Mouse (Mus musculus) right cerebral cortex, postnatal 14 days (tissue): Measurements from ENCODE around the gene Gfi1.

Source experiments
- DNase-seq: peaks from one replicate; pipeline ENCODE4 v3.0.0; 2022

Gfi1 gene

DNA sequence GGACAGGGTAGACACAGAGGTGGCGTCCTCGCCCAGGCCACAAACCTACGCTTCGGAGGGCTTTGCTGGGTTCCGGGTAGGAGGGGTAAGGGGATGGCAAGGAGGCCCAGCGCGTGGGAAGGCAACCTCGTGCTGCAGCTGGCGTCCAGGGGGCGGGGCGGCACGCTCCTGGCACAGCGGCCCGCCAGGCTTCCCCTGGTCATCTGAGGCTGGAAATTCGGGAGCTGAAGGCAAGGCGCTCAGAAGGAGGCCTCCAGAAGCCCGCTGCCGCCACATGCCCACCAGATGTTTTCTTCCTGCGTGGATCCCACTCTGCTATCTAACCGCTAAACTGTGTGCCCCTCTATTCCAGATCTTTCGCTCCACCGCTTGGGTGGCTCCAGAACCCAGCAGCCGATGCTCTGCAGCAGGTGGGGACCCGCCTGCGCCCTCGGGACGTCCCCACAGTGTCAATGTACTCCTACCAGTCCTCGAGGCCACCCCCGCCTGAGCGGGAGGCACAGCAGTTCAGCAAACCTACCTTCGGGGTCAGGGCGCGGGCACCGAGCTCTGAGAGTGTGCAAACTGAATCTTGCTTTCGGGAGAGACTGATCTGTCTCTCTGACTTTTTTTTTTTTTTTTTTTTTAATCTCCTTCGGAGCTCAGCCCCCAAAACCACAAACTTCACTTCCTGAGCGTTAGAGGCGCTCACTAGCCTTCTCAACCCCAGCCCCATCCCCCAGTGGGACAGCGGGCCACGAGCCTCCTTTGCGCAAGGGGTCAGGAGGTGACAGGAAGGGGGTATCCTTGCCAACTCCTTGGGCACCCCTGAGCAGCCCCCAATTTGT is at the start of gene Gfi1:
Gfi1 (minus strand) TSS at position 602 of the 827 bp plus-strand sequence.
- no peak for DNase-seq

DNA sequence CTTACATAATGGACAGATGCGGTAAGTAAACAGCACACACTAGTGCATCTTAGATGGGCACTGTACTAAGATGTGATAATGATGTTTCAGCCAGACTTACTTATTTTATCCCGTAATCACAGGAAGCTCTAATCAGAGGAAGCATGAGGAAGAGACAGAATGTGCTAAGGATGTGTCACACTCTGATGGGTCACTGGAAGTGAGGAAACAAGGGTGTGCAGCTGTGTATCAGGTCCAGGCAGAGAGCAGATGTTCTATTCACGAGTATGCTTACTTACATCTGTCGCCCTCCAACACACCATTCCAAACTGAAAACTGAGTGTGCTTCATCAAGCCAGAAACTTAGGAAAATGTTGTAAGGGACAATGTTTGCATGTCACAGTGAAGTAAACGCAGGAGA is 46.2 kb upstream of the Gfi1 start:
- DNase-seq, result no peak

DNA sequence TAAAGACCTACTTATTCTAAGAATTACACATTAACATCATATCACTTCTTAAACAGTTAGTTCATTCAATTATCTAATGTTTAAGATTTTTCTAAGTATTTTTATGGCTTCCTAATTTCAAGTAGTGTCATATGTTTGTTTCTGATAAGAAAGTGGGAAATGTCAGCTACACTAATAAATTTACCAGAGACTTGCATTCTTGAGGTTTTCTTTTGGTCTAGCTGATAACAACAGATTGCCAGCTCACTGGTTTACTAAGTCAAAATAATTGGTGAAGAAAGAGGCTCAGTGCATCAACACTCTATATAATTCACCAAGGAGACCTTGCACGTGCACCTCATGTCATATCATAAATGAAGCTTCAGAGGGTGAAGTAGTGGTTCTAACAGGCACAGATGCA is 42.4 kb upstream of the Gfi1 start:
- no peak for DNase-seq

DNA sequence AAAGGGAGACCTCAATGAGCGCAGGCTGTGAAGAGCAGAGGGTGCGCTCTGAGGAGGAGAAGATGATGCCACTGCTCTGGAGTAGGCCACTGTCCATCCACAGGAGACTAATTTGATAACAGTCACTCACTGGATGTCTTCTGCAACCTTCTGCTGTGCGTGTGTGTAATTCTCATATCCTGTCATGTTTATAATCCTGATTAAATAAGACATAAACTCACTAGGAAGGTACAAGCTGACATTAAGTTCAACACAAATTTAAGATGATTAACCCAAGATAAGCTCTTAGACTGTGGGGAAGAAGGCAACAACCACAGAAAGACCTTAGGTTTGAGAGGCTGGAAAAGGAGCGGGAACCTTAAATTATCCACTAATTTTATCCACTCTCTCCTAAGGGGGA is 40.1 kb upstream of the Gfi1 start:
- no peak for DNase-seq

DNA sequence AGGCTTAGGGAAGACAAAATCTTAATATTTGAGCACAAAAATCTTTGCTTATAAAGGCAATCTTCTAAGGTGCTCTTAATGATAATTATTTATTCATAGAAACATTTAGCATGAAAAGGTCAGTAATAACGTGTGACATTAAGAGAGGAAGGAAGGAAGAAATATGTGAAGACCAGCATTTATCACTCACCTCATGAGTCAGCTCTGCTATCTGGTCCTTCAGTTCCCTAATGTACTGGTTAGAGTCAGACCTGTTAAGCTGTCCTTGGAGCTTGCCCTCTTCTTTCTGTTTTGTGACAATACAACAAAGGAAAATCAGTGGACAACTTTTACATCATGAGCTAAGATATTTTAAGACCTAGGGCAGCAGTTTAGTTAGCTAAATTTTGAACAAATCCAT is 38.6 kb upstream of the Gfi1 start:
- no peak for DNase-seq

DNA sequence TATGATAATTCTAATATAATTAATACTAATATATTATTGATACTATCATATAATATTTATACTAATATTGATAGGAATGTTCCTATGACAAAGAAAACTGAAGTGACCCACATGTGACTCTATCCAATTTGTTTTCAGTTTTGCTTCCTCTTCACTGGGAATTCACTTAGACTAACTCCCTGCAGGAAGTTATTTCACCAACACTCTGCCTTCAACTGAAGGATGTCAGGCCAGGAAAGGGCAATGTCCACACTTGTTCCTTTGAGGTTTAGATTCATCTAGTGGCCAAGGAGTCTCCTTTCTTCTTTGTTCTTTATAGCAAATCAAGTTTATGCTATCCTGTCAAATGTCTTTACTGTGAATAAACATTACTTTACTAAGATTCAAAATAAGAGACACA is 37.8 kb upstream of the Gfi1 start:
- DNase-seq, result no peak

DNA sequence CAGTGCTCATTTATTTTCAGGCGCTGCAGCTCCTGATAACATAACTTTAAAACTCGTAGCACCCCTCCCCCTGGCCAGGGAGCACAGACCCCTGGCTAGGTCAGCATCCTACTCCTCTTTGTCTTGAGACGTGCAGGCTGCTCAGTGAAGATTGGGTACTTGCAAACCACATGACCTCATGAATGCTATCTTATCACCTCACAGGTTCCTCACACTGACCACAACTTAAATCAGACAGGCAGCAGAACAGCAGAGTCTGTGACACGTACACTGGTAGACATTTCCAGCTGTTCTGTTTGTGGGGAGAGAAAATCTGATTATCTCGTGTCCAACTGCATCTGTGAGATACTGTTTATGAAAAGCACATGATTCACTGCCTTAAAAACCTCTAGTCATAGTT is 33.3 kb upstream of the Gfi1 start:
- DNase-seq, result no peak

DNA sequence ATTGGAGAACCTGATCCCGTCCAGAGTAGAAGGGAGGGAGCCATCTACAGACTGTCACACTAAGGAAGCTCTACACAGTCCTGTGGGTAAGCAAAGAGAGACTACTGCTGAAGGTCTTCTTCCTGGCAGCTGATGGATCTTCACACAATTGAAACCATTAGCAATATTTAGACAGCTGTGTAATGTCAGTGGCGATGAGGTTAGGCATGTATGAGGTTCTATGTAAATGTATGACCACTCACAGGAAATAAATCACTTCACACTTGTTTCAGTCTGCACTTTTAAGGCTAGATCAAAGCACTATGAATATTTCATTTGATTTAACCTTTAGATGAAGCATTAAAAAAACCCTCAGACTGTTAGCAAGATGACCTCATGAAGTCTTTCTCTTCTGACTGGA is 30.2 kb upstream of the Gfi1 start:
- no peak for DNase-seq

DNA sequence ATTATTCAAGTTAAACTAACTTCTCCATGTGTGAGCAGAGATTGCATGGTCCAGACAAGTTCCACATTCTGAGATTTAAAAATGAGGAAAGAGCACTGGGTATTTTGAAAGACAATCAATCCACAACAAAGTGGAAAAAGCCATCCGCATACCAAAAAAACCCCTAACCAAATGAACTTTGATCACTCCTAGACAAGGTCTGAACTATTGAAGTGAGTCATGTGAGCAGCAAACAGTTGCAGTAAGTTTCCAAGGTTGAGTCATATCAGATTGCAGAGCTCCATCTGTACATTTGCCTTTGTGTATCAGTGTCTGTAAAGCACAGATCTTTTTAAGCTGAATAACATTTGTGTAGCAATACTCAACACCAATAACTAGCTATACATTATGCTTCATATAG is 28.9 kb upstream of the Gfi1 start:
- no peak for DNase-seq

DNA sequence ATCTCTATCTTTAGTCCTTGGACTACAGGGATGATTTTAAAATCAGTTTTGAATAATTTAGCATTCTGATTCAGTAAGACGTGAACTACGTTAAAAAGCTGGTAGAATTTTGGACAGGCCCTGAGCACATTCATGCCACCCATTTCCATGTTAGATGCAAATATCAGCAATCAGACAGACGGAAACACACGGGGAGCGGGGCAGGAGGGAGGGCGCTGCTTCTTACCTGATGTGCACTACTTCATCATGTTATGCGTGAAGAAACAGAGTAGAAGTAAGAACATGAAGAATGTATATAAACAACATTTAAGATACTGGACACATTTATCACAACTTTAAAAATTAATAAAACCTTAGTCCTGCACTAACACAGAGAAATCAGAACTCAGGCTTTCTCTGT is 27.8 kb upstream of the Gfi1 start:
- no peak for DNase-seq

DNA sequence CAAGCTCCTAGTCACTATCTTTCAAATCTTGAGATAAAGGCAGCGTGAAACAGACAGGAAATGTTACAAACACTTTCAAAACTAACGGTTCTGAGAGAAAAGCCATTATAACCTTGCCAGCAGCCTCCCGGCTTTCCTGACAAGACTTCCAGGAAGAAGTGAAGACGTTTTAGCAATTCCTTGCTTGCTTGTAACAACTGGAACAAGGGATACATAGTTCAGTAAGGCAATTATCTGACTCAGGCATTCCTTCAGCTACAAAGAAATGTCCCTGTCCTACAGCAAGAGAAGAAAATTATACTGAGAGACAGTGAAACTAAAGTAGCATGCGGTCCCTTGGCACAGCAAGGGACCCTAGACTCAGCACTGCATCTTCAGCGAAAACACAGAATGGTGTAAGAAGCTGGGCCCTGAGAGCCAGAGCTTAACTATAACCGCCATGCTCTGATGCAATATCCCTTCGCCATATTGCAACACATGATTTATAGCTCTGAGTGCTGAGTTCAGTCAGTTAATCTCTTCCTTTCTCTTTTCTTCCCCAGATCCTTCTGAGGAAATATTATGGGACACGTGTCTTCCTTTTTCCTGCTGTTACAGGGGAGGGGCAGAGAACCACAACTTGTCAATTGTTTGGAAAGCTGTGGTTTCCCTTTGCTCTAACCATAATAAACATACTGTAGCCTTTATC is 23.5 kb upstream of the Gfi1 start:
- DNase-seq, result no peak

DNA sequence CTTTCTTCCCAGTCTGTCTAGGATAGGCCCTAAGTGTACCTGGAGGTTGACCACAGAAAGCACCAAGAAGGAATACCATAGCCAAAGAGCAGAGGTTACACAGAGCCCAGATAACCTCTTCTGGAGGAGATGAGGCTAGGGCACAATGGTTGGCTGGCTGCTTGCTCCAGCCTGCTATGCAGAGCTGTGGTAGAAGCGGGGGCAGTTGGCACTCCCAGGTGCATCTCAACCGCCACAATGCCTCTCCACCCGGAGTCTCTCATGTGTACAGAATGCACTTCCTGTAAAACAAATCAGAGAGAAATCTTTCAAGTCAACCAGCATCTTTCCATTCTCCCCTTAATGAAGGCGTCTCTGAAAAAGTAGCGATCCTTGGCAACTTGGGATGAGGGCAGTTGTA is 13.2 kb upstream of the Gfi1 start:
- DNase-seq, result no peak

DNA sequence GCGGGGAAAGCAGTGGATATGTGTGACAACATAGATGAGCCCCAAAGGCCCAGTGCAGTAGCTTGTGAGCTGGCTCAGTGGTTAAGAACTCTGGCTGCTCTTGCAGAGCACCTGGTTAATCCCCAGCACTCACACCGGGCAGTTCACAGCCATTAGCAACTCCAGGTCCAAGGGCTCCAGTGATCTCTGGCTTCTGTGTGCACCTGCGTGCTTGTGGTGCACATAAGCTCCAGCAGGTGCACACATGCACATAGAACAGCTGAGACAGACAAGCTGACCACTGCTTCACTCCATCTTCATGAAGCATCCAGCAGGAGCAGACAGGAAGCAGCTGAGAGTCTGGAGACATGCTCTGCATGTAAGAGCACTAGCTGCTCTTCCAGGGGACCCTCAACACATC is 12.5 kb upstream of the Gfi1 start:
- DNase-seq, result no peak

DNA sequence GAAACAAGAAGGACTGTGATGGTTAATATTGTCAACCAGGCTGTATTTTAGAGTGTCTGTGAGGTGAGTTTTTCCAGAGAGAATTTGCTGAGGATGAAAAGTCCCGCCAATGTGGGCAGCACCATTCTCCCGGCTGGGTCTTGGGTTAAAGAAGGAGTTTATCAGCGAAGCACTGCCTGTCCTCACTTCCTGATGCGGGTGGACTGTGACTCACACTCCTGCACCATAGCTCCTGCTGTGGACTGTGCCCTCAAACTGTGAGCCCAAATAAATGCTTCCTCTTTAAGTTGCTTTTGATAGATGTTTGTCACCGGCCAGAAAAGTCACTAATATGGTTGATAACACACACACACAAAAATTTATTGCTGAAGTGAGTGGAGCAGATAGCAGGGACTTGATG is 10.3 kb upstream of the Gfi1 start:
- no peak for DNase-seq

DNA sequence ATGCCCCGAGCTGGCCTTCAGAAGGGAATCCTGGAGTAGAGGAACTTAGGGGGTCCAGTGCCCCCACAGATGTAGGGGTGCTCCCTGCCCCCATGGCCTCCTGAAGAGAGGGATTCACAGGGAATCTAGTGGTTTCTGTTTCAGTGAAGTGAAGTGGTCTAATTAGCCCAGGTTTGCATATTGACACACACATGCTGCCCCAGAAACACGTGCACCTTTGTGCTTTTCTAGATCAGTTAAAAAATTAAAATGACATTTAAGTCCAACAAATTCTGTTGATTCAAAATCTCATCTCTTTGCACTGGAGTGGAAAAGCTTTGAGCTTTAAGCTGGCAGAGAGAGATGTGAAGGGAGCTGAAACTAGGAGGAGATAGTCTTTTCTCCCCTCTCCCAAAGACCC is 6.0 kb upstream of the Gfi1 start:
- no peak for DNase-seq

DNA sequence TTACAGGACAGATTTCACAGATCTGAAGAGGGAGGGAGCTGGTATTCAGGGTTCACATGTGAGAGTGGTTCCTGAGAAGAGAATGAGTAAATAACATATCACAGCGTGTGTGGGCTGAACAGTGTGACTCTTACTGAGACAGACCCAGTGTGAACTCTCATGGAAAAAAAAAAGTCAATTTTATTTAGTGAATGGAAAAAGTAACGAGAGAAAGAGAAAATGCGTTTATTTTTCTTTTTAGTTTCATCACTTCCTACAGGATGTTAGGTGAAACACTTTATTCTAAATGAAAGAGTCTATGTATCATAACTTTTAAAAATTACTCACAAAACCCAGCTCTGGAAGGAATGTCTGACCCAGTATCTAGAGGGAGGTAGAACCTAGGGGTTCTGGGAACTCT is 5.6 kb upstream of the Gfi1 start:
- DNase-seq, result no peak

DNA sequence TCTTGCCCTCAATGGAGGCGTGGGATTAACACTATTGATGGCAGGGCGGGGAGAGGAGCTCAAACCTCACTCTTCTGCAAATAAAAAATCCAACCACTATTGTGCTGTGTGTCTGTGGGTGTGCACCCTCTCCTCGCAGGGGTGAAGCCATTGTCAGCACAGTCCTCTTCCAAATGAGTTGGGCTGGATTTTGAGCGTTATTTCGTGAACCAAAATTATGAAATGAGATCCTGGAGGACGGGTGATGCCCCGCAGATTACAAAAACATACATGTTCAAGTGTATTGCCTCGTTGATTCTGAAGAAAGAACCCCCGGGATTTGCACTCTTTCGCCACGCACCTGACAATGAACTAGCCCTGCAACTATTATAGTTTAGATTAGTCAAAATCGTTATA is 1.2 kb upstream of the Gfi1 start:
- DNase-seq, result no peak

DNA sequence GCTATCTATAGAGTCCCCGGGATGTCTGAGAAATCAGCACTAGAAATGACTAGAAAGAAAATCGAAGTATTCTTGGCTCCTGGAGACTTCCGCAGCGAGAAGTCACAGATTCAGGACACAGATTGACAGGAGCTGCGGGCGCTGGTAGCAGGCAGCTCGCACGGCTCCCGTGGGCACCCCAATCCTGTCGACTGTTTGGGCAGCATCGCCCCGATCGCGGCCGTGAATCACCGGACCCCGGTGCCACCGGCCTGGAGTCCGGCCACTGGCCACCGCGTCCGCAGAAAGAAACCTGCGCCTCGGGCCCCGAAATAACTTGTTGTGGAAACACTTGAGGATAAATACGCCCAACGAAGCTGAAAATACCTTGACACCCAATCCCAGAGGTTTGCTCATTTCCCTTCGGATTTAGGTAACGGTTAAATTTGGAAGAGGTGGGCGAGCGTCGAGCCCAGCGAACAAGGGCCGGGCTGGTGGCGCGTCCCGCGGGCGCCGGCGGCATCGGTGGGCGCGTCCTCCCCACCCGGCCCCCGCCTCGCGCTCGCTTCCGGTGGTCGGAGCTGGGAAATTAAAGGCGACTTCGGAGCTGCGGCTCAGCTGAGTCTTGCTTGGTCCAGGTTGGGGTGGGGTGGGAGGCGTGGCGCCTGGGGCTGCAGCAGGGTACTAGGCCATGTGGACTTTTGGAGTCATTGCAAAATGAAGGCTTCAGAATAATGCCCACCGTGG is 608 bp upstream of the Gfi1 start:
- no peak for DNase-seq

DNA sequence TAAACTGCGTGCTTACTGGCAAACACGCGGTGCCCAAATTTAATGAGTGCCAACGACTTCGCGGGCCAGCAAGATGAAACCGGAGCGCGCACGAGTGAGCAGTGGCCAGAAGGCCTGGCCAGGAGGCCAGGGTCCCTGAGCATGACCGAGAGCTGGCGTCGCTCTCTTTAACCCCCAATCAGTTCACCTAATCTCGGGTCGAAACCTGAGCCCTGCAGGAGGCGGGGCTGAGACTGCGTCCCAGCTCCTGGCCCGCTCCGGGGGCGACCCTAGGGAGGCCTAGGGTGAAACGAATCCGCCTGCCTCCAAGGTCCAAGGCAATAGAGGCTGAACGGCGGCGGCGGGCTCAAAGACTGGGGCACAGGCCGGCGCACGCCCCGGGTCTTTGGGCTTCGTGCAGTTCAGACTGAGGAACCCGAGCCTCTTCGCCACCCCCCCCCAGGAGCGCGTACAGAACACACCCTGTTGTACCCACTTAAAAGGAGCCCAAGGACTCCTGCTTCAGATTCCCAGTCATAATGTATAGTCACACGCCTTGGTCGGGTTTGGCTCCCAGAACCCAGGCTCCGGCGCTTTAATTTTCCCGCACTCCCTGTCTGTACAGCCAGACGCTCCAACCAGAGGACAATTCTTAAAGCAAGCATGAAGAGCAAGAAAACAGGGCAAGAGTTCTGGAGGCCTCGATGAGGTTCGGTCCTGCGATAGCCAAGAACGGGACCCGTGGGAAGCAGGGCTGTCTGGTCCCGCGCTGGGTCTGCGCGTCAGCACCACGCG is 988 bp downstream of the Gfi1 start:
- DNase-seq, result no peak

DNA sequence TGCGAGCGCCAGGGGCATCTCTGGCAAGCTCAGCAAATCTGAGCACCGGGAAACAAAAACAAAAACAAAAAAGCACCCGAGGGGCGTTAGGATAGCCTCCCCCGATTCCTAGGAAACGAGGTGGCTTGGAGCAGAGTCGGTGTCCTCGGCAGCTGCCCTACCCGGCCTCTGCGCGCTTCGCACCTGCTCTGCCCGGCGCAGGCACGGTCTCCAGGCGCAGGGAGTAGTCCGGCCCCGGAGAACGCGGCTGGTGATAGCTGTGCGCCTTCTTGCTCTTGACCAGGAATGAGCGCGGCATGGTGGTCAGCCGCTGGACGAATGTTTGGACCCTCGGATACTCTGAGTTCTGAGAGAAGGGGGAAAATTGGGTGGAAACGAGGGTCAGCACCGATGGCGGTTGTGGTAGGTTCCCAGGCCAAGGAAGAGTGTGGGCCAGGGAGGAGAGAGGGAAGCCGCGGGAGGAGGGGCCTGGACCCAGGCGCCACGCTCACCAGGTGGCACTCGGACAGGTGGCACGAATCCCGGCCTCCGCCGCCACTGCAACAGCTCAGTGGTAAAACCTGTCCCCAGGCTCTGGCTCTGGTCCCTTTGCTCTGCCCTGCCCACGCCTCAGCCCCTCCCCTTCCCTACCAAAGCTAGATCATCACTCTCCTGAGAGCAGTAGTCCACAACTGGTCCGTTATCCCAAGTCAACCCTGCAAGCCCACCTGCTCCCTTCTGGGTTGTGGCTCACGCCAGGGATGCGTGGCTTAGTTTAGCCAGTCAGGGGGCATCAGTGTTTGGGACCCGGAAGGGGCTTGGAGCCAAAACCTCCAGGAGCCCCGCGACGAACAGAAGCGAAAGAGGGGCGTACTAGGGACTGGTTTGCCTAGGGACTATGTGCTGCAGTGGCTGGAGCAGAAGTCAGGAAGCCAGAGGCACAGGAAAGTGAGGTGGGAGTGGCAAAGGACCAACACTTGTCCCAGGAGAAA is 2.0 kb downstream of the Gfi1 start:
- DNase-seq, result no peak

DNA sequence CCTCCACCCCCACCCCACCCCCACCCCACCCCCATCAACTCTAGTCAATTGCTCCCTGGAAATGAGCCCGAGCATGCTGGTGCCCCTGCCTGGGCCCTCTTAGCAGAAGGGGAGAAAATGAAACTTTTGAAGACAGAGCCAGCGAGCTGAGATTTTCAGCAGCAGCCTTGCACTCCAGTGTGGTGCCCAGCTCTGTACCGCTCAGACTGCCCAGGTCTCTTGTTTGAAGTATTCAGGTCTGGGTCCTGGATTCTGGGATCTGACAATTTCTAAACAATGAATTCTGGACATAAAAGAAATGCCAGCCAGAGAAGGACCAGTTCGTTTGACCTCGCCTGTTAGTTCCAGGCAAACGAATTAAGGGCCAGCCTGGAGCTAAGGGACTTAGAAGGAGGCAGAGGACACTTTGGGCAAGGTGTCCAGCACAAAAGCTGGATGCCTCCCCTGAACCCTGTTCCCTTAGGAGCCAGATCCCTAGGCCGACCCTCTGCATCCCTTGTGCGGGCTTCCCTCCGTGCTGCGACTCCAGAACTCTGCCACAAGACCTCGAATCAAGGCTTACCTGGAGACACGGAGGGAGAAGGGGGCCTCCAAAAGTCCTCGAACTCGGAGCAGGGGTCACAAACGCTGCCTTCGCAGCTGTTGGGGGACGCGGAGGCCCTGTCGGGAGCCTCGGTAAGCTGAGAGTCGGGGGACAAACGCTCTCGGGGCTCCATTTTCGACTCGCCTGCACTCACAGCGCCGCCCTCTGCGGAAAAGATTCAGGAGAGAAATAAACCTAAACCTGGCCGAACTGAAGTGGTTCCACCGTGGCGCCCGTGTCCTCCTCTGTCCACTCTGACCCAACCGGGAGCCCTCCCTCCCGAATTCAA is 2.9 kb downstream of the Gfi1 start:
- DNase-seq, result no peak
